Mouse (Mus musculus): ENCODE results near the gene Tspan17. TPM values are rescaled to one million over a fixed set of nuclear protein-coding genes. Genes with fewer than 3 reads are reported as not detected.

Gene Tspan17
- polyA plus RNA-seq (2016; fragmentation: Nextera tagmentation; extraction: Ambion mirVana), result 1.8 and 2.3 TPM in 2 replicates

DNA sequence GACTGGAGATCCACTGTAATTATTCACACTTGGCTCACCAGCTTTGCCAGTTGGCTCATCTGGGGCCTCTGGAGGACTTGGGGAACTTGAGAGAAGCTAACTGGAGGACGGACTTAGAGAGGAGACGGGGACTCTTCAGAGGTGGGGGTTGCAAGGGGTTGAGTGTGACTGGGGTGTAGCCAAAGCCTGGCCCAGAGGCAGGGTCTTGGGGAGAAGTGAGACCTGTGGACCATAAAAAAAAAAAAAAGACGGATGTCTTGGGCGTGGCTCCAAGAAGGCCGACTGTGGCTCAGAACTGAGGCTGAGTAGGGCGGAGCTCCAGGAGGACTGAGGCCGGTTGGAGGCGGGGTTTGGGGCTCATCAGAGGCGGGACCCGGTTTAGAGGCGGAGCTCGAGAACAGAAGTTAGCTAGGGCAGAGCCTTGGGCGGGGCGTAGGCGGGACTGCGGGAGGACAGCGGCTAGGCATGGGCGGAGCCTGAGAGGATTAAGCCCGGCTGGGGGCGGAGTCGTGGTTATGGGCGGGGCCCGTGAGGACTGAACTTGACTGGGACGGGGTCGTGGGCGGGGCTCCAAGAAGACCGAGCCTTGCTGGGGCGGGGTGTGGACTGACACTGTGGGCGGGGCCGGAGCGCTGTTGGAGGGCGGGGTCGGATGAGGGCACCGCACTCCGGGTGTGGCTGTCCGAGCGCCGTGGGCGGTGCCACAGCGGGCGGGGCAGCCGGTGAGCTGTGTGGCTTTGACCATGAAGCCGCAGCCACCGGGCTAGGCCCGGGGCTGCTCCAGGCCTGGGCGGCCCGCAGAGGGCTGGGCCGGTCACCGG is at the start of gene Tspan17:
Gene Tspan17, plus strand, starts transcription at position 638 of the 821 bp plus-strand sequence.
- H3K9ac ChIP-seq, result no peak within 1 kb of the TSS; the same call in 1 of the 2 replicates
- H3K27me3 ChIP-seq (replicated peaks), result peaks cover 64% of the 10 kb centered on the region
- 2% methylated on average over 49 of the region's 49 CpGs for WGBS (ENCODE audit: insufficient replicate concordance)

DNA sequence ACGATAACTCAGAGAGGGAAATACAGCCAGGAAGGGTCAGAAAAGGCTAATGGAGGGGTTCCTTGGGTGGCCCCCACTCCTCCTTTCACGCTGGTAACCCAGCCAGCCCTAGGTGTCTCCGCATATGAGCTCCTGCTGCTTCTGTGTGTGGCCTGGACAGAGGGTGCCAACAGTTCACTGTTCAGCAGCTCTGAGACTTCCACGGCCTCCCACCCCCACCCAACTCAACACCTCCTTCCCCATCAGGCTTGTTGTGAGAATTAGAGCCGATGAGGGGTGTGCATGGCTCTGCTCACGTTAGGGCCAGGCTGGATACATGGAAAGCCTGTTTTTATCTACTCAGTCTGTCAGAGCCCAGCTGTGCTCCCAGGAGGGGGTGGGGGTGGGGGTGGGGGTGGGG is 43.1 kb upstream of the Tspan17 start:
- WGBS (ENCODE audit: insufficient replicate concordance), result 26% methylated on average over 6 of the region's 6 CpGs
- H3K27me3 ChIP-seq (replicated peaks), result peaks cover 73% of the 10 kb centered on the region
- H3K36me3 ChIP-seq, result no peaks in the 10 kb centered on the region
- no peak overlapping the region for H3K4me3 ChIP-seq
- no peaks in the 10 kb centered on the region for H3K9me3 ChIP-seq (replicated peaks)
- H3K4me2 ChIP-seq, result no peak overlapping the region
- no peak for ATAC-seq
- no peak overlapping the region for H3K9ac ChIP-seq
- peaks cover 12% of the 10 kb centered on the region for H3K4me1 ChIP-seq
- no peak overlapping the region for H3K27ac ChIP-seq

More for the DNA sequence above, at the start of gene Tspan17:
- Histone ChIP-seq H3K36me3 (no peaks in the 10 kb centered on the region), H3K4me3 (peak within 1 kb of the TSS; percentile 53), H3K4me2 (peak within 1 kb of the TSS; percentile 84), H3K27ac (no peak within 1 kb of the TSS), H3K9me3 (replicated peaks) (no peaks in the 10 kb centered on the region), H3K4me1 (peaks cover 21% of the 10 kb centered on the region)
- ATAC-seq, result peak; percentile 81

DNA sequence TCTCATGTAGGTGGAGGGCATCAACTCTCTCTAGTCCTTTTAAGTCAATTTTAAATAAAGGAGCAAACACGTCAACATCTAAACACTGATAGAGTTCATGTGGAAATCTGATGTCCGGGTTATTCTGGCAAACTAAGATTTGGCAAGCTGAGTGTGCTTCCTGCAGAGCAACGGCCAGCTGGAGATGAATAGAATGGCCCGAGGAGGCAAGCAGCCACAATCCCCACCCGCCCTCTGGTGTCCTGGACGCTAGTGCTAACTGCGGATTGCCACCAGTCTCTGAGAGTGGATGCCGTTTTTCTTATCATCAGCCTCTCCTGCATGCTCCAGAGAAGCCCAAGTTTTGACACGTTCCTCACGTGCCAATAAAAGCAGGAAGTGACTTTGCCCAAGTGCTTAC is 42.3 kb upstream of the Tspan17 start:
- H3K4me2 ChIP-seq, result no peak overlapping the region
- ATAC-seq, result no peak
- H3K4me3 ChIP-seq, result no peak overlapping the region
- no peaks in the 10 kb centered on the region for H3K9me3 ChIP-seq (replicated peaks)
- peaks cover 12% of the 10 kb centered on the region for H3K4me1 ChIP-seq
- peaks cover 74% of the 10 kb centered on the region for H3K27me3 ChIP-seq (replicated peaks)
- no peak overlapping the region for H3K9ac ChIP-seq
- H3K27ac ChIP-seq, result no peak overlapping the region
- no peaks in the 10 kb centered on the region for H3K36me3 ChIP-seq
- 36% methylated on average over 10 of the region's 10 CpGs for WGBS (ENCODE audit: insufficient replicate concordance)

- H3K36me3 ChIP-seq, result no peaks in the 10 kb centered on the region
- ATAC-seq, result no peak
- H3K27me3 ChIP-seq (replicated peaks), result peaks cover 84% of the 10 kb centered on the region
- H3K9ac ChIP-seq, result no peak overlapping the region
- WGBS (ENCODE audit: insufficient replicate concordance), result 70% methylated on average over 8 of the region's 8 CpGs
- H3K4me3 ChIP-seq, result no peak overlapping the region
- peaks cover 12% of the 10 kb centered on the region for H3K4me1 ChIP-seq
- no peaks in the 10 kb centered on the region for H3K9me3 ChIP-seq (replicated peaks)
- H3K4me2 ChIP-seq, result no peak overlapping the region
- H3K27ac ChIP-seq, result no peak overlapping the region
Observed at GRCm38 (mm10) chr13:54748190-54748589, 41.0 kb upstream of the Tspan17 start.

DNA sequence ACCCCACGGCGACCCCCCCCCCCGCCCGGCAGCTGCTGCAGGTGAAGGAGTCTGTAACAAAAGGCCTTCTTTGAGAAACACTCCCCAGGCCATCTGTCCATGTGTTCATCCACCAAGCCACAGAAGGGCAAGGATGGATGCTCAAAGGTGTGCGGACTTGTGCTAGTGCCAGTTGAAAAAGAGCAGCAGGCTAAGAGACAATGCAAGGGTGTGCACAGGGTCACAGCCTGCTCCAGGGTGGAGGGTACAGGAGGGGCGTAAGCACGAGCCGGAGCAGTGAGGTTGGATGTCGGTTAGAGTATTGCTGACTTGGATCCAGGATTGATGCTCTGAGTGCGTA is 40.5 kb upstream of the Tspan17 start:
- H3K4me2 ChIP-seq, result peak overlapping the region; percentile 70; the same call in 1 of the 2 replicates
- no peaks in the 10 kb centered on the region for H3K36me3 ChIP-seq
- 0 out of 2 replicates have a peak, but pooled peaks have one; percentile 5 for ATAC-seq
- WGBS (ENCODE audit: insufficient replicate concordance), result 50% methylated on average over 10 of the region's 10 CpGs
- no peak overlapping the region for H3K27ac ChIP-seq
- H3K9me3 ChIP-seq (replicated peaks), result no peaks in the 10 kb centered on the region
- peaks cover 12% of the 10 kb centered on the region for H3K4me1 ChIP-seq
- H3K9ac ChIP-seq, result no peak overlapping the region
- peak overlapping the region; percentile 58; the same call in 1 of the 2 replicates for H3K4me3 ChIP-seq
- H3K27me3 ChIP-seq (replicated peaks), result peaks cover 88% of the 10 kb centered on the region

- H3K27me3 ChIP-seq (replicated peaks), result peaks cover 93% of the 10 kb centered on the region
- H3K4me1 ChIP-seq, result peaks cover 12% of the 10 kb centered on the region
- H3K9ac ChIP-seq, result no peak overlapping the region
- H3K27ac ChIP-seq, result no peak overlapping the region
- peak overlapping the region; percentile 58 for H3K4me3 ChIP-seq
- no peaks in the 10 kb centered on the region for H3K36me3 ChIP-seq
- WGBS (ENCODE audit: insufficient replicate concordance), result 3% methylated on average over 59 of the region's 100 CpGs
- H3K9me3 ChIP-seq (replicated peaks), result no peaks in the 10 kb centered on the region
- H3K4me2 ChIP-seq, result peak overlapping the region; percentile 70
- peak; percentile 35; the same call in 1 of the 2 replicates for ATAC-seq
Observed at GRCm38 (mm10) chr13:54749061-54749863, 39.9 kb upstream of the Tspan17 start.

DNA sequence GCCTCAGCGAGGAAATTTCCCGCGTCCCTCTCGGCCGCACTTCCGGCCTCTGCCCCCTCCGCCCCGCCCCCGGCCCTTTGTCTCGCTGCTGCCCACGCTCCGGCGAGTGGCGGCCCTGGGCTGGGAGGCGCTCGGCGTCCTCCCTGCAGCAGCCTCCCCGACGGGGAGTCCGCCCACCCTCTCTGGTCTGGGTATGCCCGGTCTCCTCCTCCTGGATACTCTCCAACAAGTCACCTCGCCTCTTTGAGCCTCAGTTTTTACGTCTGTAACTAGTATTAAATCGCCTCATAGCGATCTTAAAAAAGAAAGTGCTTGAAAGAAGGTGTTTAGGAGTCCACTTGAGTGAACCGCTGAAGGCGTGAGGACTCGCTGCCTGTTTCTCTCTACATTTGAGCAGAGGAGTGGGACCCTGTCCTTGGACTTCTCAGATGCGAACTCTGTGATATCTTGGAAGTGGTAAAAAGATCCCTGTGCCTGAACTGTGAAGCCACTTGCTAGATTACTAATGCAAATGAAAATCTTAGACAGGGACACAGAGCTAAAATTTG is 39.2 kb upstream of the Tspan17 start, which contains the start of gene Gprin1:
Gene Gprin1, minus strand, starts transcription at position 11 of the 548 bp plus-strand sequence.
- 5% methylated on average over 29 of the region's 29 CpGs for WGBS (ENCODE audit: insufficient replicate concordance)
- no peaks in the 10 kb centered on the region for H3K36me3 ChIP-seq
- H3K4me3 ChIP-seq, result peak within 1 kb of the TSS; percentile 58
- H3K4me1 ChIP-seq, result peaks cover 12% of the 10 kb centered on the region
- ATAC-seq, result no peak; the same call in 1 of the 2 replicates
- no peak within 1 kb of the TSS for H3K27ac ChIP-seq
- peaks cover 93% of the 10 kb centered on the region for H3K27me3 ChIP-seq (replicated peaks)
- H3K9me3 ChIP-seq (replicated peaks), result no peaks in the 10 kb centered on the region
- H3K9ac ChIP-seq, result no peak within 1 kb of the TSS
- H3K4me2 ChIP-seq, result peak within 1 kb of the TSS; percentile 70

GRCm38 (mm10) chr13:54750699-54751098 is 38.5 kb upstream of the Tspan17 start:
- Histone ChIP-seq H3K4me2 (no peak overlapping the region), H3K27ac (no peak overlapping the region), H3K27me3 (replicated peaks) (peaks cover 92% of the 10 kb centered on the region), H3K4me1 (peaks cover 12% of the 10 kb centered on the region), H3K36me3 (no peaks in the 10 kb centered on the region), H3K9ac (no peak overlapping the region), H3K9me3 (replicated peaks) (no peaks in the 10 kb centered on the region), H3K4me3 (no peak overlapping the region)
- WGBS (ENCODE audit: insufficient replicate concordance), result 4% methylated on average over 8 of the region's 8 CpGs
- ATAC-seq, result no peak

DNA sequence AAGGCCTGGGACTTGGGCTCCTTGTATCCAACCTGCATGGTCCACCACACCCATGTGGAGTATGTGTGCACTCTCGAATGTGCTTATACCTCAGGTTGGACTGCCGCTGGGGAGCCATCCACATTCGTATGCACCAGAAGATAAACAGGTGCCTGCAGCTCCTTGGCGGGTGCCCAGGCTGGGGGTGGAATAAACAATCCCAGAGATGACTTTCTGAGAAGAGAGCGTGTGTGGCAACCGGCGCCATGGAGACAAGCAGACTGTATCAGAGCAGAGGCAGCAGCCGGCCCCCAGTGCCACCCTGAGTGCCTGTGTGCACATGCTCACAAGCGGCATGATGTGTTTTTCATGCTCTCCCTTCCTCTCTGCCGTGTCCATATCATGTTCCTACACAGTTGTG is 36.5 kb upstream of the Tspan17 start:
- H3K9me3 ChIP-seq (replicated peaks), result no peaks in the 10 kb centered on the region
- no peaks in the 10 kb centered on the region for H3K36me3 ChIP-seq
- H3K4me1 ChIP-seq, result peaks cover 14% of the 10 kb centered on the region
- peaks cover 95% of the 10 kb centered on the region for H3K27me3 ChIP-seq (replicated peaks)
- no peak for ATAC-seq
- WGBS (ENCODE audit: insufficient replicate concordance), result 58% methylated on average over 10 of the region's 10 CpGs
- no peak overlapping the region for H3K4me2 ChIP-seq
- H3K4me3 ChIP-seq, result no peak overlapping the region
- H3K27ac ChIP-seq, result no peak overlapping the region
- H3K9ac ChIP-seq, result no peak overlapping the region

GRCm38 (mm10) chr13:54753733-54754132 is 35.4 kb upstream of the Tspan17 start:
- ATAC-seq, result no peak
- Histone ChIP-seq H3K4me2 (no peak overlapping the region), H3K4me1 (peaks cover 24% of the 10 kb centered on the region), H3K9ac (no peak overlapping the region), H3K27ac (no peak overlapping the region), H3K36me3 (no peaks in the 10 kb centered on the region), H3K9me3 (replicated peaks) (no peaks in the 10 kb centered on the region), H3K4me3 (no peak overlapping the region), H3K27me3 (replicated peaks) (peaks cover 95% of the 10 kb centered on the region)
- 54% methylated on average over 6 of the region's 6 CpGs for WGBS (ENCODE audit: insufficient replicate concordance)

DNA sequence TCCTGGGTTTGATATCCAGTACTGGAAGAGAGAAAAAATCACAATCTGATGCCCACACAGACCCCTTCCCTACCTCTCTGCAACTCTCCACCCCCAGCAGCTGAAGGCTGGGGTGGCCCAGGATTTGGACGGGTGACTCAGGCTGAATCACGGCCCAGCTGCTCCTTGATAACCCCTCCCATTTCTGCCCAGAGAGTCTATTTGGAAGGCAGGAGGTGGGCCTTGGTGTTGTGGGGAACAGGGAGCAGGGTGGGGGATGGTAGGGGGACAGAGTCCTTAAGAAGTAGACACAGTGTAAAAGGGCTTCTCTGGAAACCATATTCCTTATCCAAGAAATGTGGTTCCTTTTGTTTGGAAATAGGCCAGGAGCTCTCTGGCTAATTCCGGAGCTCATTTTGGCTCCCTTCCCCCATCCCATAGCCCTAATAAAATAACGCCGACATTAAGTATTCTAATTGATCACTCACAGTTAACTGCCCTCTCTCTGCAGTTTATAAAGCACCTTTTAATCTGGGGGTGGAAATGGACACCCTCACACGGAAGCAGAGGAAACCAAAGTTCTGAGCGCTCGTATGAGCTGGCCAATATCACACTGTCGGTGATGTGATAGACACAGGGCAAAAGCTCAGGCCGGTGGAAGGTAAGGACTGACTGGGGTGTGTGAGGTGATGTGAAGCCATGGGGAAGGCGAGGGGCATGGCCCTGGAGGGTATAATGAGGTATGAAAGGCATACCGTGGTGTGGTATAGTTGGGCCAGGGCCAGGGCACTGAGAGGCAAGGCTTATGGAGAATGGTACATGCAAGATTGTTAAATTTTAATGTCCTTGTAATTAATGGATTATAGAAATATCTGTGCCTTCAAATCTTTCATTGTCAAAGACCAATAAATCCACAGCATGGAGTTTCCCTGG is 34.8 kb upstream of the Tspan17 start:
- no peak overlapping the region for H3K9ac ChIP-seq
- no peaks in the 10 kb centered on the region for H3K36me3 ChIP-seq
- H3K4me2 ChIP-seq, result no peak overlapping the region
- ATAC-seq, result no peak
- no peak overlapping the region for H3K27ac ChIP-seq
- peaks cover 21% of the 10 kb centered on the region for H3K4me1 ChIP-seq
- WGBS (ENCODE audit: insufficient replicate concordance), result 34% methylated on average over 12 of the region's 12 CpGs
- no peak overlapping the region for H3K4me3 ChIP-seq
- H3K27me3 ChIP-seq (replicated peaks), result peaks cover 95% of the 10 kb centered on the region
- H3K9me3 ChIP-seq (replicated peaks), result no peaks in the 10 kb centered on the region
